Mouse (Mus musculus): ENCODE results near the gene Gng13. TPM values are rescaled to one million over a fixed set of nuclear protein-coding genes. Genes with fewer than 3 reads are reported as not detected.

Gene Gng13
- polyA plus RNA-seq, 1 experiment from 2014 or later: 1.7 TPM

- no peak overlapping the region for H3K4me2 ChIP-seq (replicated peaks)
- H3K9ac ChIP-seq: no peak overlapping the region
- H3K27me3 ChIP-seq: no peaks in the 10 kb centered on the region
- H3K36me3 ChIP-seq: no peaks in the 10 kb centered on the region
- no peaks in the 10 kb centered on the region for H3K4me1 ChIP-seq
- no peak overlapping the region for H3K27ac ChIP-seq
- H3K9me3 ChIP-seq: no peaks in the 10 kb centered on the region
- no peak for ATAC-seq (ENCODE audit: low FRiP score, low read depth)
- 72% methylated on average over 8 of the region's 8 CpGs for WGBS
- no peak overlapping the region for H3K4me3 ChIP-seq
Observed at GRCm38 (mm10) chr17:25760148-25760547, 43.2 kb downstream of the Gng13 start.

GRCm38 (mm10) chr17:25761561-25761970 lies 44.6 kb downstream of the Gng13 start:
- Histone ChIP-seq H3K36me3 (no peaks in the 10 kb centered on the region), H3K4me3 (no peak overlapping the region), H3K27ac (no peak overlapping the region), H3K27me3 (no peaks in the 10 kb centered on the region), H3K9me3 (no peaks in the 10 kb centered on the region), H3K9ac (no peak overlapping the region), H3K4me1 (no peaks in the 10 kb centered on the region), H3K4me2 (replicated peaks) (no peak overlapping the region)
- 69% methylated on average over 4 of the region's 4 CpGs for WGBS
- no peak for ATAC-seq (ENCODE audit: low FRiP score, low read depth)

DNA sequence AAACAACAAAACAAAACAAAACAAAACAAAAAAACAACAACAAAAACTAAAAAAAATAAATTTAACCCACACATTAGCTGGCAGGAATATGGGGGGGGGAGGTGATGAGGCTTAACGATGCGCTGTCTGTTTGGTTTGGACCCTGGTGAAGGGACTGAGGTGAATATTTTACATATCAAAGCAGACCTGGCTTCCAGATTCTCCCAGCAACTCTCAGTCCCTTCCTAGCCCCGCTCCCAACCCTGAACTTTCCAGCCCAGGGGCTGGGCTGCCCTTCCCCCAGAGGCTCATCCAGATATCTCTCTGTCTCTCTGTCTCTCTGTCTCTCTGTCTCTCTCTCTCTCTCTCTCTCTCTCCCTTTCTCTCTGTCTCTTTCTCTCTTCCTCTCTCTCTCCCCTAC lies 45.6 kb downstream of the Gng13 start:
- Histone ChIP-seq H3K9ac (no peak overlapping the region), H3K36me3 (no peaks in the 10 kb centered on the region), H3K27me3 (peaks cover 5% of the 10 kb centered on the region; the same call in 1 of the 2 replicates), H3K27ac (no peak overlapping the region), H3K4me1 (no peaks in the 10 kb centered on the region), H3K9me3 (no peaks in the 10 kb centered on the region), H3K4me2 (replicated peaks) (no peak overlapping the region), H3K4me3 (no peak overlapping the region)
- WGBS: 39% methylated on average over 3 of the region's 3 CpGs
- no peak for ATAC-seq (ENCODE audit: low FRiP score, low read depth)

GRCm38 (mm10) chr17:25765886-25766285 lies 48.9 kb downstream of the Gng13 start:
- no peaks in the 10 kb centered on the region for H3K9me3 ChIP-seq
- H3K4me2 ChIP-seq (replicated peaks): no peak overlapping the region
- peaks cover 8% of the 10 kb centered on the region; the same call in 1 of the 2 replicates for H3K27me3 ChIP-seq
- H3K4me3 ChIP-seq: no peak overlapping the region
- no peak for ATAC-seq (ENCODE audit: low FRiP score, low read depth)
- H3K4me1 ChIP-seq: no peaks in the 10 kb centered on the region
- 23% methylated on average over 5 of the region's 5 CpGs for WGBS
- H3K36me3 ChIP-seq: no peaks in the 10 kb centered on the region
- no peak overlapping the region for H3K9ac ChIP-seq
- no peak overlapping the region for H3K27ac ChIP-seq

Small RNA genes lying within 50 kb of the gene (microRNA-seq; reads per million reads assigned to microRNA genes)
- not detected for gene Gm25083

Other genes with a start within 250 kb of the Gng13 start
- 0.24 and 0.29 TPM in 2 replicates for gene Sstr5, start 219.9 kb upstream of the Gng13 start, polyA plus RNA-seq (2015; fragmentation: Nextera tagmentation; extraction: Ambion mirVana)
- 15.0 and 16.5 TPM in 2 replicates for gene Sox8, start 146.5 kb upstream of the Gng13 start, polyA plus RNA-seq (2015; fragmentation: Nextera tagmentation; extraction: Ambion mirVana)
- gene Lmf1, start 138.1 kb upstream of the Gng13 start, polyA plus RNA-seq (2015; fragmentation: Nextera tagmentation; extraction: Ambion mirVana): 31.2 and 33.2 TPM in 2 replicates
- 32.2 and 34.8 TPM in 2 replicates for gene Chtf18, start 10.2 kb downstream of the Gng13 start, polyA plus RNA-seq (2015; fragmentation: Nextera tagmentation; extraction: Ambion mirVana)
- gene Rpusd1, start 10.5 kb downstream of the Gng13 start, polyA plus RNA-seq (2015; fragmentation: Nextera tagmentation; extraction: Ambion mirVana): 25.8 and 27.0 TPM in 2 replicates
- gene Mslnl, start 18.9 kb downstream of the Gng13 start, polyA plus RNA-seq (2015; fragmentation: Nextera tagmentation; extraction: Ambion mirVana): not detected in 2 replicates
- gene Msln, start 37.2 kb downstream of the Gng13 start, polyA plus RNA-seq (2015; fragmentation: Nextera tagmentation; extraction: Ambion mirVana): not detected in 2 replicates
- gene Narfl, start 56.6 kb downstream of the Gng13 start, polyA plus RNA-seq (2015; fragmentation: Nextera tagmentation; extraction: Ambion mirVana): 25.5 and 25.7 TPM in 2 replicates
- gene Haghl, start 68.5 kb downstream of the Gng13 start, polyA plus RNA-seq (2015; fragmentation: Nextera tagmentation; extraction: Ambion mirVana): 85.1 and 98.6 TPM in 2 replicates
- 0.27 and 0.31 TPM in 2 replicates for gene Ccdc78, start 69.4 kb downstream of the Gng13 start, polyA plus RNA-seq (2015; fragmentation: Nextera tagmentation; extraction: Ambion mirVana)
- gene Fam173a, start 75.7 kb downstream of the Gng13 start, polyA plus RNA-seq (2015; fragmentation: Nextera tagmentation; extraction: Ambion mirVana): 65.5 and 73.1 TPM in 2 replicates
- gene AC134908.4, start 78.5 kb downstream of the Gng13 start, polyA plus RNA-seq (2015; fragmentation: Nextera tagmentation; extraction: Ambion mirVana): 2.2 TPM in 1 of 2 replicates, not detected in the other
- gene Metrn, start 80.0 kb downstream of the Gng13 start, polyA plus RNA-seq (2015; fragmentation: Nextera tagmentation; extraction: Ambion mirVana): 50.7 and 52.5 TPM in 2 replicates
- gene Fbxl16, start 91.9 kb downstream of the Gng13 start, polyA plus RNA-seq (2015; fragmentation: Nextera tagmentation; extraction: Ambion mirVana): 2.2 and 2.8 TPM in 2 replicates
- gene Wdr24, start 106.5 kb downstream of the Gng13 start, polyA plus RNA-seq (2015; fragmentation: Nextera tagmentation; extraction: Ambion mirVana): 25.2 and 27.7 TPM in 2 replicates
- gene Jmjd8, start 111.7 kb downstream of the Gng13 start, polyA plus RNA-seq (2015; fragmentation: Nextera tagmentation; extraction: Ambion mirVana): 57.9 and 60.7 TPM in 2 replicates
- gene Stub1, start 116.2 kb downstream of the Gng13 start, polyA plus RNA-seq (2015; fragmentation: Nextera tagmentation; extraction: Ambion mirVana): 359 and 366 TPM in 2 replicates
- gene Rhbdl1, start 120.1 kb downstream of the Gng13 start, polyA plus RNA-seq (2015; fragmentation: Nextera tagmentation; extraction: Ambion mirVana): 1.4 and 1.6 TPM in 2 replicates
- 1.5 and 1.9 TPM in 2 replicates for gene Gm20683, start 124.6 kb downstream of the Gng13 start, polyA plus RNA-seq (2015; fragmentation: Nextera tagmentation; extraction: Ambion mirVana)
- 25.7 and 26.8 TPM in 2 replicates for gene Rhot2, start 127.7 kb downstream of the Gng13 start, polyA plus RNA-seq (2015; fragmentation: Nextera tagmentation; extraction: Ambion mirVana)
- gene Wdr90, start 144.3 kb downstream of the Gng13 start, polyA plus RNA-seq (2015; fragmentation: Nextera tagmentation; extraction: Ambion mirVana): 24.9 and 26.2 TPM in 2 replicates
- 9.8 and 12.2 TPM in 2 replicates for gene Mcrip2, start 151.6 kb downstream of the Gng13 start, polyA plus RNA-seq (2015; fragmentation: Nextera tagmentation; extraction: Ambion mirVana)
- gene Mettl26, start 157.9 kb downstream of the Gng13 start, polyA plus RNA-seq (2015; fragmentation: Nextera tagmentation; extraction: Ambion mirVana): 56.1 and 56.2 TPM in 2 replicates
- 0.41 and 0.57 TPM in 2 replicates for gene Wfikkn1, start 163.7 kb downstream of the Gng13 start, polyA plus RNA-seq (2015; fragmentation: Nextera tagmentation; extraction: Ambion mirVana)
- 33.4 and 37.6 TPM in 2 replicates for gene Rab40c, start 202.6 kb downstream of the Gng13 start, polyA plus RNA-seq (2015; fragmentation: Nextera tagmentation; extraction: Ambion mirVana)
- 50.2 and 50.5 TPM in 2 replicates for gene Pigq, start 227.8 kb downstream of the Gng13 start, polyA plus RNA-seq (2015; fragmentation: Nextera tagmentation; extraction: Ambion mirVana)
- not detected in 2 replicates for gene Nhlrc4, start 227.8 kb downstream of the Gng13 start, polyA plus RNA-seq (2015; fragmentation: Nextera tagmentation; extraction: Ambion mirVana)
- gene A930017K11Rik, start 235.4 kb downstream of the Gng13 start, polyA plus RNA-seq (2015; fragmentation: Nextera tagmentation; extraction: Ambion mirVana): 0.19 and 0.31 TPM in 2 replicates